Mouse (Mus musculus) lung, postnatal 0 days (tissue): ENCODE results near the gene Sccpdh. TPM values are rescaled to one million over a fixed set of nuclear protein-coding genes. Genes with fewer than 3 reads are reported as not detected.
"Not testable (repeated sequence)": the region's sequence is repeated elsewhere in the genome, so short reads cannot be mapped to it uniquely, and the experiment has no call there.

Experiments used
- ATAC-seq: fragments of 200-750 bp; cut with Nextera tagmentation; 2 replicates; pipeline ENCODE4 v1.8.0; 2017; ENCODE audit warnings: moderate library complexity
- DNase-seq: peaks from one replicate; pipeline ENCODE4 v3.0.0-alpha.2; 2016; ENCODE audit warnings: low spot score
- H3K27ac ChIP-seq: fragments of 300-500 bp; sonication (generic); 2 replicates; pipeline ENCODE4 v1.5.1; 2014; ENCODE audit warnings: antibody characterized with exemption, mild to moderate bottlenecking, low read length, mixed read lengths
- H3K27me3 ChIP-seq: fragments of 300-500 bp; sonication (generic); replicated peaks from 2 replicates; pipeline ENCODE4 v1.6.1; 2014; ENCODE audit warnings: low read length, mixed read lengths; ENCODE audit not compliant: insufficient read depth
- H3K36me3 ChIP-seq: fragments of 300-500 bp; sonication (generic); 2 replicates; pipeline ENCODE4 v1.6.1; 2014; ENCODE audit warnings: low read length, mixed read lengths; ENCODE audit not compliant: insufficient read depth
- H3K4me1 ChIP-seq: fragments of 300-500 bp; sonication (generic); 2 replicates; pipeline ENCODE4 v1.6.1; 2014; ENCODE audit warnings: antibody characterized with exemption, low read depth, low read length, mixed read lengths; ENCODE audit not compliant: insufficient read depth
- H3K4me2 ChIP-seq: fragments of 300-500 bp; sonication (generic); replicated peaks from 2 replicates; pipeline ENCODE4 v1.6.1; 2014; ENCODE audit warnings: low read depth, mild to moderate bottlenecking, low read length, moderate library complexity, mixed read lengths
- H3K4me3 ChIP-seq: fragments of 300-500 bp; sonication (generic); 2 replicates; pipeline ENCODE4 v1.5.1; 2014; ENCODE audit warnings: low read depth, low read length
- H3K9ac ChIP-seq: fragments of 300-500 bp; sonication (generic); replicated peaks from 2 replicates; pipeline ENCODE4 v1.6.1; 2014; ENCODE audit warnings: low read depth, mild to moderate bottlenecking
- H3K9me3 ChIP-seq: fragments of 300-500 bp; sonication (generic); 2 replicates; pipeline ENCODE4 v1.6.1; 2016; ENCODE audit warnings: low read length, mixed read lengths
- CTCF ChIP-seq: IDR thresholded peaks from 2 replicates; pipeline ENCODE4 v1.5.1; 2016; ENCODE audit warnings: antibody characterized with exemption, mild to moderate bottlenecking
- EP300 ChIP-seq: IDR thresholded peaks from 2 replicates; pipeline ENCODE4 v1.6.1; 2016; ENCODE audit warnings: antibody characterized with exemption, mild to moderate bottlenecking, control low read depth
- WGBS: fragments of 180-500 bp; shearing (Covaris S2); extraction: QIAGEN DNeasy Blood & Tissue Kit; methylation state at CpG from one replicate; pipeline ENCODE4 v1.1.7; 2014; 5-methylcytosine and 5-hydroxymethylcytosine counted together
- polyA plus RNA-seq: library from polyadenylated mRNA; unstranded; fragments of >200 nt; fragmentation: Nextera tagmentation; extraction: Ambion mirVana; gene quantifications from 2 replicates; pipeline ENCODE4 v1.2.1, GENCODE M21; 2015

Sccpdh gene
- polyA plus RNA-seq, 1 experiment from 2014 or later: 54.1 TPM

GRCm38 (mm10) chr1:179712658-179713057 is 44.6 kb downstream of the Sccpdh start:
- TF ChIP-seq EP300: no peak
- no peak overlapping the region for H3K4me3 ChIP-seq
- H3K9ac ChIP-seq: no peak overlapping the region
- no peaks in the 10 kb centered on the region for H3K36me3 ChIP-seq
- no peak for ATAC-seq
- WGBS: 78% methylated on average over 7 of the region's 7 CpGs
- H3K27me3 ChIP-seq: no peaks in the 10 kb centered on the region
- no peaks in the 10 kb centered on the region for H3K4me1 ChIP-seq
- DNase-seq: no peak
- H3K9me3 ChIP-seq: no peaks in the 10 kb centered on the region
- no peak overlapping the region for H3K4me2 ChIP-seq
- no peak overlapping the region for H3K27ac ChIP-seq

- Histone ChIP-seq H3K4me2 (no peak overlapping the region), H3K27ac (no peak overlapping the region), H3K27me3 (no peaks in the 10 kb centered on the region), H3K4me1 (no peaks in the 10 kb centered on the region), H3K36me3 (no peaks in the 10 kb centered on the region), H3K9me3 (no peaks in the 10 kb centered on the region), H3K4me3 (no peak overlapping the region), H3K9ac (no peak overlapping the region)
- TF ChIP-seq CTCF (no peak), EP300 (no peak)
- 83% methylated on average over 3 of the region's 3 CpGs for WGBS
- DNase-seq: no peak
- ATAC-seq: no peak
These were observed 45.4 kb downstream of the Sccpdh start for GRCm38 (mm10) chr1:179713367-179713766.

DNA sequence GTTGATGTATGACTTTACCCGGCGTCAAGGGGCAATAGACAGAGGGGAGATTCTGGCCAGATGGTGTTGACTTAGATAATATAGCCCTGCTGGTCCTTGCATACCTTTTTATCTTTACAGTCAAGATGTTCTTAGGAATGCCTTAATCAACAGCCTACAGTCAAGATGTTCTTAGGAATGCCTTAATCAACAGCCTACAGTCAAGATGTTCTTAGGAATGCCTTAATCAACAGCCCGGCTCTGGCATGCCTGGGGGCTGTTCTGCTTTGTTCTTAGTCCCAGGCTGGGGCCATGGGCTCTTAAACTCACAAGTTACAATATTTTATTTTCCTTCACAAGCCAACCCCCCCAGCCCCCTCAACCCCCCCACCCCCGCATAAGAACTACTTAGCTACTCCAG is 47.3 kb downstream of the Sccpdh start:
- H3K36me3 ChIP-seq, H3K4me1 ChIP-seq, H3K9me3 ChIP-seq, H3K27me3 ChIP-seq, H3K9ac ChIP-seq, H3K4me3 ChIP-seq, H3K27ac ChIP-seq, H3K4me2 ChIP-seq, ATAC-seq, DNase-seq: not testable (repeated sequence)
- 73% methylated on average over 1 of the region's 4 CpGs for WGBS

DNA sequence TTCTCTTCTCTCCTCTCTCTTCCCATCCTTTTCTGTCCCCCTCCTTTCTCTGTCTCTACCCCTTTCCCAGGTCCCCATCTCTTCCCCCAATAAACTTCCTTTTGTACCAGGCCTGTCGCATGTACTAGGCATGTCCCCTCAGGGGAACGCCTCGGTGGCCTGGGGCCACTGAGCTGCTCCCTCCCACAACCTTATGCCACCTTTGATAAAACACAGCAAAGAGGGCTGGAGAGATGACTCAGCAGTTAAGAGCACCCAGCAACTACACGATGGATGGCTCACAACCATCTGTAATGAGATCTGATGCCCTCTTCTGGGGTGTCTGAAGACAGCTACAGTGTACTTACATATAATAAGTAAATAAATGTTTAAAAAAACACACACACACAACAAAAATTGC is 47.8 kb downstream of the Sccpdh start:
- no peak for ATAC-seq
- WGBS: 86% methylated on average over 4 of the region's 4 CpGs
- Histone ChIP-seq H3K27ac (no peak overlapping the region), H3K9me3 (no peaks in the 10 kb centered on the region), H3K36me3 (no peaks in the 10 kb centered on the region), H3K4me2 (no peak overlapping the region), H3K9ac (no peak overlapping the region), H3K4me1 (no peaks in the 10 kb centered on the region), H3K27me3 (no peaks in the 10 kb centered on the region), H3K4me3 (no peak overlapping the region)
- no peak for DNase-seq
- TF ChIP-seq CTCF (no peak), EP300 (no peak)

- 50% methylated on average over 8 of the region's 8 CpGs for WGBS
- no peak overlapping the region for H3K9ac ChIP-seq
- H3K4me3 ChIP-seq: no peak overlapping the region
- TF ChIP-seq EP300: no peak
- TF ChIP-seq CTCF: no peak
- no peaks in the 10 kb centered on the region for H3K4me1 ChIP-seq
- no peak overlapping the region for H3K27ac ChIP-seq
- no peak overlapping the region for H3K4me2 ChIP-seq
- DNase-seq (no peak), ATAC-seq (0 out of 2 replicates have a peak, but pooled peaks have one; percentile 11)
- H3K9me3 ChIP-seq: no peaks in the 10 kb centered on the region
- no peaks in the 10 kb centered on the region for H3K36me3 ChIP-seq
- no peaks in the 10 kb centered on the region for H3K27me3 ChIP-seq
These were observed 54.9 kb downstream of the Sccpdh start for GRCm38 (mm10) chr1:179722811-179723469.

GRCm38 (mm10) chr1:179728661-179729060 is 60.7 kb downstream of the Sccpdh start:
- Histone ChIP-seq H3K4me2 (no peak overlapping the region), H3K9me3 (no peaks in the 10 kb centered on the region), H3K36me3 (no peaks in the 10 kb centered on the region), H3K9ac (no peak overlapping the region), H3K27me3 (no peaks in the 10 kb centered on the region), H3K4me3 (no peak overlapping the region), H3K4me1 (no peaks in the 10 kb centered on the region), H3K27ac (no peak overlapping the region)
- no peak for DNase-seq
- no peak for ATAC-seq
- no peak for TF ChIP-seq EP300
- no peak for TF ChIP-seq CTCF
- 83% methylated on average over 10 of the region's 10 CpGs for WGBS

GRCm38 (mm10) chr1:179731391-179731790 is 63.4 kb downstream of the Sccpdh start:
- Histone ChIP-seq H3K4me3 (no peak overlapping the region), H3K9ac (no peak overlapping the region), H3K4me2 (no peak overlapping the region), H3K36me3 (no peaks in the 10 kb centered on the region), H3K27ac (no peak overlapping the region), H3K4me1 (no peaks in the 10 kb centered on the region), H3K9me3 (no peaks in the 10 kb centered on the region), H3K27me3 (no peaks in the 10 kb centered on the region)
- TF ChIP-seq CTCF: no peak
- TF ChIP-seq EP300: no peak
- DNase-seq (no peak), ATAC-seq (no peak)
- 86% methylated on average over 3 of the region's 3 CpGs for WGBS
